Comparison of ENCODE assay signal across 9 mouse cellular contexts in genomic region chr16:33885021-33885471, GRCm38 (mm10). TPM values are rescaled to one million over a fixed set of nuclear protein-coding genes. Genes with fewer than 3 reads are reported as not detected.
DNase-seq lines count a peak whose midpoint lies in the region; ATAC-seq and TF ChIP-seq lines count a peak whose summit lies in the region.
"Had no signal": no experiment of that assay in that cellular context is flagged by ENCODE, and none has a peak within 500 bp of the region (broad histone marks: within the 10 kb centered on the region; RNA-seq: fewer than 3 reads in every experiment).

No protein-coding gene starts in this region.

- peak; percentile 62 to 63 for DNase-seq in heart, adult 18-20 months
- DNase-seq in heart, postnatal 25 days (ENCODE audit: low spot score), result no peak
- no peak for DNase-seq in embryo, embryonic 10 days (ENCODE audit: low spot score)
- no peak for DNase-seq in cerebellum, postnatal 10 days

- H3K9ac ChIP-seq in embryonic facial prominence, embryonic 15.5 days, result no peak overlapping the region
- H3K9ac ChIP-seq: hindbrain, embryonic 15.5 days had no signal

- TF ChIP-seq CTCF in E14TG2a.4 (conservative IDR thresholded peaks at IDR 0.05; ENCODE audit: low read length), result no peak
- TF ChIP-seq CTCF in small intestine, adult 2 months (IDR thresholded peaks at IDR 0.05; ENCODE audit: extremely low read depth, insufficient read length, insufficient replicate concordance, low read depth, low read length), result no peak

- TF ChIP-seq POLR2A in small intestine, adult 2 months (IDR thresholded peaks at IDR 0.05; ENCODE audit: low read depth, low read length), result no peak

- intact Hi-C loops in heart, postnatal 25 days (cut with DNase I), result no loop called here

- 0 out of 2 replicates have a peak overlapping the region, but pooled peaks have one; percentile 30 for H3K4me3 ChIP-seq in E14TG2a.4 (replicated peaks; ENCODE audit: low read length)
- H3K4me3 ChIP-seq in embryonic facial prominence, embryonic 15.5 days (replicated peaks), result no peak overlapping the region
- H3K4me3 ChIP-seq in small intestine, adult 2 months (ENCODE audit: low read depth, low read length), result no peak overlapping the region
- H3K4me3 ChIP-seq: hindbrain, embryonic 15.5 days had no signal

- WGBS in embryonic facial prominence, embryonic 15.5 days, result 50% methylated on average over 11 of the region's 11 CpGs
- 68% methylated on average over 11 of the region's 11 CpGs for WGBS in small intestine, adult 2 months

- H3K9me3 ChIP-seq in E14TG2a.4 (ENCODE audit: low read length), result no peaks in the 10 kb centered on the region
- no peaks in the 10 kb centered on the region for H3K9me3 ChIP-seq in embryonic facial prominence, embryonic 15.5 days (replicated peaks)
- H3K9me3 ChIP-seq: hindbrain, embryonic 15.5 days had no signal

- peaks cover 65% of the 10 kb centered on the region for H3K4me1 ChIP-seq in E14TG2a.4 (replicated peaks; ENCODE audit: low read depth, low read length)
- peaks cover 65% of the 10 kb centered on the region for H3K4me1 ChIP-seq in embryonic facial prominence, embryonic 15.5 days
- H3K4me1 ChIP-seq in small intestine, adult 2 months (ENCODE audit: control insufficient read depth, insufficient read depth, insufficient read length, low read length), result peaks cover 21% of the 10 kb centered on the region

- no peak overlapping the region for H3K4me2 ChIP-seq in embryonic facial prominence, embryonic 15.5 days (replicated peaks)
- H3K4me2 ChIP-seq: hindbrain, embryonic 15.5 days had no signal

- no peaks in the 10 kb centered on the region for H3K36me3 ChIP-seq in E14TG2a.4 (ENCODE audit: insufficient read depth, low read length)
- no peaks in the 10 kb centered on the region for H3K36me3 ChIP-seq in embryonic facial prominence, embryonic 15.5 days
- H3K36me3 ChIP-seq in small intestine, adult 2 months (ENCODE audit: control insufficient read depth, insufficient read depth, low read length), result no peaks in the 10 kb centered on the region
- H3K36me3 ChIP-seq: hindbrain, embryonic 15.5 days had no signal

- H3K27ac ChIP-seq in embryonic facial prominence, embryonic 15.5 days (replicated peaks), result peak overlapping the region; percentile 88; the same call in 1 of the 2 replicates
- peak overlapping the region; percentile 75; the same call in 1 of the 2 replicates for H3K27ac ChIP-seq in small intestine, adult 2 months (ENCODE audit: insufficient read depth, low read depth, low read length)
- H3K27ac ChIP-seq: hindbrain, embryonic 15.5 days had no signal

- no peak for ATAC-seq in embryonic facial prominence, embryonic 15.5 days (ENCODE audit: insufficient number of reproducible peaks, low FRiP score, low TSS enrichment, low read depth)
- no peak for ATAC-seq in megakaryocyte-erythroid progenitor cell, adult 5-6 weeks (replicated peaks; ENCODE audit: low FRiP score, low TSS enrichment, poor library complexity, severe bottlenecking)

- no peaks in the 10 kb centered on the region for H3K27me3 ChIP-seq in E14TG2a.4 (ENCODE audit: insufficient read depth, low read length)
- H3K27me3 ChIP-seq in embryonic facial prominence, embryonic 15.5 days, result no peaks in the 10 kb centered on the region
- H3K27me3 ChIP-seq in small intestine, adult 2 months (ENCODE audit: control insufficient read depth, insufficient read depth, low read length), result no peaks in the 10 kb centered on the region
- H3K27me3 ChIP-seq: hindbrain, embryonic 15.5 days had no signal

RNA-seq across cellular contexts. Expression of gene Itgb5, which starts 55.6 kb away (rescaled TPM):
- 10 to 100 TPM; 91.3 to 97.2 TPM for total RNA-seq in heart, adult 18-20 months (2021)
- 10 to 100 TPM; 73.9 to 80.2 TPM for total RNA-seq in heart, postnatal 25 days (2021)
- polyA plus RNA-seq in embryonic facial prominence, embryonic 15.5 days (2015; fragmentation: Nextera tagmentation; extraction: Ambion mirVana), result 118 and 123 TPM in 2 replicates
- 36.3 and 80.3 TPM in 2 replicates for polyA plus RNA-seq in small intestine, adult 2 months (2012; rRNA removed)
- total RNA-seq in megakaryocyte-erythroid progenitor cell, adult 5-6 weeks (2014; fragmentation: Nextera tagmentation), result not detected in 2 replicates
- total RNA-seq in megakaryocyte-erythroid progenitor cell, adult 5-6 weeks (2017), result 0.47 and 0.53 TPM in 2 replicates

Comparison
In these comparisons a context has a peak if more than half of its experiments do, and no peak if none do; other contexts are left out.
1. DNase-seq: peak in heart, adult 18-20 months (2 of 2); none in heart, postnatal 25 days (single experiment), embryo, embryonic 10 days (single experiment) and cerebellum, postnatal 10 days (0 of 2).
2. RNA of gene Itgb5, which starts 55.6 kb away (total RNA-seq): 91.3 to 97.2 TPM in heart, adult 18-20 months and 73.9 to 80.2 TPM in heart, postnatal 25 days; 0.47 to 0.53 TPM in megakaryocyte-erythroid progenitor cell, adult 5-6 weeks; every median in the first group is over 10 times any median in the second.